In the genomic region with DNA sequence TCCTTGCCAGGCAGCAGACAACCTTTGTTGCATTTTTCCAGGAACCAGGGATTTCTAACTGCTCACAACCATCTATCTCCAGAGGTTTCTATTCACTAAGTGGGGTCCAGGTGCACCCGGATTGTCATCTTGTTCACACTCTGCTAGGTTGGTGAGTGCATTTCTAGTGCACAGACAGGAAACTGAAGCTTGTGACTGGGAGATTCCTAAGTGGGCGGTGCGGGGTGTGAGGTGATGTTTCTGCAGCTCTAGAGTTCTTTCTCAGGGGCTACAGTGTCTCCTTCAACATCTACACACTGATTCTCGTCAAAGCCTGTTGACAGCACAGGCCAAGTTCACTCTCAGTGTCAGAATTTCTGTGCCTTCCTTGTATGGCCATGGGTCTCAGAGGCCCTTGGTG, we compare ENCODE assay signal across 28 mouse cellular contexts.
"Had no signal": no experiment of that assay in that cellular context is flagged by ENCODE, and none has a peak within 500 bp of the region (broad histone marks: within the 10 kb centered on the region; RNA-seq: fewer than 3 reads in every experiment).

No protein-coding gene starts in this region.

- H3K4me3 ChIP-seq: gastrocnemius, adult 2 months; heart, embryonic 10.5 days; heart, embryonic 12.5 days; hindbrain, embryonic 10.5 days; hindbrain, embryonic 12.5 days; kidney, embryonic 15.5 days; layer of hippocampus, adult 2 months; left cerebral cortex, adult 2 months; limb, embryonic 10.5 days; limb, embryonic 12.5 days; liver, embryonic 13.5 days; liver, embryonic 15.5 days had no signal

- H3K27me3 ChIP-seq: heart, embryonic 12.5 days; hindbrain, embryonic 12.5 days; kidney, embryonic 15.5 days; limb, embryonic 12.5 days; liver, embryonic 13.5 days; liver, embryonic 15.5 days had no signal

- H3K9me3 ChIP-seq: heart, embryonic 10.5 days; heart, embryonic 12.5 days; hindbrain, embryonic 10.5 days; hindbrain, embryonic 12.5 days; kidney, embryonic 15.5 days; limb, embryonic 10.5 days; limb, embryonic 12.5 days; liver, embryonic 13.5 days; liver, embryonic 15.5 days had no signal

- H3K36me3 ChIP-seq: heart, embryonic 10.5 days; hindbrain, embryonic 12.5 days; kidney, embryonic 15.5 days; limb, embryonic 10.5 days; limb, embryonic 12.5 days; liver, embryonic 13.5 days; liver, embryonic 15.5 days had no signal

- H3K4me1 ChIP-seq: liver, embryonic 13.5 days; liver, embryonic 15.5 days had no signal

- H3K4me2 ChIP-seq: heart, embryonic 12.5 days; hindbrain, embryonic 12.5 days; hindbrain, embryonic 14.5 days; kidney, embryonic 15.5 days; limb, embryonic 12.5 days; liver, embryonic 11.5 days; liver, embryonic 13.5 days; liver, embryonic 15.5 days had no signal

- ATAC-seq: hindbrain, embryonic 16.5 days; intestine, embryonic 16.5 days had no signal

- H3K9ac ChIP-seq: heart, embryonic 12.5 days; hindbrain, embryonic 12.5 days; hindbrain, embryonic 14.5 days; kidney, embryonic 15.5 days; limb, embryonic 12.5 days; liver, embryonic 13.5 days; liver, embryonic 15.5 days had no signal

- DNase-seq: gastrocnemius, adult 2 months; gastrocnemius, postnatal 10 days; gastrocnemius, postnatal 25 days; heart, adult 18-20 months; heart, postnatal 10 days; heart, postnatal 4 days; kidney, adult 11 months; kidney, adult 2 months; kidney, adult 9 months; kidney, postnatal 25 days; kidney, postnatal 4 days; liver; liver, embryonic 13.5 days had no signal

- H3K27ac ChIP-seq: gastrocnemius, adult 2 months; heart, embryonic 10.5 days; hindbrain, embryonic 10.5 days; hindbrain, embryonic 12.5 days; hindbrain, embryonic 14.5 days; kidney, embryonic 15.5 days; kidney, postnatal 0 days; layer of hippocampus, adult 2 months; left cerebral cortex, adult 2 months; limb, embryonic 10.5 days; limb, embryonic 12.5 days; liver, embryonic 13.5 days; liver, embryonic 15.5 days had no signal
